Mouse (Mus musculus) cerebellum, adult 2 months (tissue): ENCODE measurements at regions not wholly inside any gene's neighbourhood (a gene's known extent, or its start where the extent isn't known, plus 50 kb on each side); places are given as distances from the start of the nearest gene placed in this dataset.

Experiments used
- CTCF ChIP-seq: fragments of 200-500 bp; IDR thresholded peaks from 2 replicates; pipeline ENCODE4 v1.5.1; 2011; ENCODE audit warnings: low read depth, mild to moderate bottlenecking, control low read depth, low read length, moderate library complexity, borderline replicate concordance; ENCODE audit not compliant: insufficient read depth
- POLR2A ChIP-seq: fragments of 200-500 bp; IDR thresholded peaks from 2 replicates; pipeline ENCODE4 v1.6.1; 2011; ENCODE audit warnings: low read length, control low read depth, borderline replicate concordance; ENCODE audit not compliant: insufficient read depth

DNA sequence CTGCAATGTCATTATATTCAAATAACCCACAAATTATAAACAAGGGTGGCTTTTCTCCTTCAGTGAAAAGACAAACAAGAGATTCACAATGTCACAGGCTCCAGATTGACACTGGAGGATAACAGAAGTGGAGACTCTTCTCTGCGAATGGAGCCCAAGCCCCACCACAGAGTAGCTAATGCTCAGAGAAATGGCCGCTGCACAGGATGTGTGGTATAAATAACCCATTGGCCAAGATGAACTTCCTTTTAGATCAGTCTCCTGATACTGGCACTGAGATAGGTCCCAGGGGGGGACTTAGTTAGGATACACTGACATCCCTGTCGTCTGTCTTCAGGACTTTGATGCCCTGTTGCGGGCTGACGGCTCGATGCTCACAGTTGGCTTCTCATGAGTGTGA is 225.3 kb upstream of the Runx1 start:
- TF ChIP-seq CTCF (no peak), POLR2A (no peak)
